Mouse (Mus musculus) erythroblast, embryonic 14.5 days (primary cell): ENCODE measurements around the gene Strn.

Experiments used
- GATA1 ChIP-seq: IDR thresholded peaks from 2 replicates; pipeline ENCODE4 v1.6.1; 2012; ENCODE audit warnings: low read length, inconsistent platforms, mixed read lengths
- TAL1 ChIP-seq: IDR thresholded peaks from 3 replicates; pipeline ENCODE4 v1.6.1; 2012; ENCODE audit warnings: low read length, inconsistent platforms, mixed read lengths

- TF ChIP-seq GATA1 = no peak
- TF ChIP-seq TAL1 = no peak
Measured at GRCm38 (mm10) chr17:78737771-78738170, 775 bp upstream of the Strn start.
